Mouse (Mus musculus): ENCODE data around the gene Pfkm. TPM values are rescaled to one million over a fixed set of nuclear protein-coding genes. Genes with fewer than 3 reads are reported as not detected.

The Pfkm gene
- total and polyA plus RNA-seq, 2 experiments from 2014 or later, result 89.9 to 102 TPM

- ATAC-seq (ENCODE audit: low FRiP score) (peak; percentile 93), DNase-seq (ENCODE audit: low spot score) (peak; percentile 92)
- no peaks in the 10 kb centered on the region for H3K36me3 ChIP-seq (ENCODE audit: insufficient read depth, low read length)
- no peaks in the 10 kb centered on the region for H3K9me3 ChIP-seq (ENCODE audit: low read length)
- peaks cover 7% of the 10 kb centered on the region; the same call in 1 of the 2 replicates for H3K4me1 ChIP-seq (ENCODE audit: insufficient read depth, low read length)
- H3K9ac ChIP-seq (replicated peaks; ENCODE audit: low read length, poor library complexity, severe bottlenecking), result peak within 1 kb of the TSS; percentile 92
- H3K27me3 ChIP-seq (ENCODE audit: insufficient read depth, low read length), result no peaks in the 10 kb centered on the region
- H3K27ac ChIP-seq (ENCODE audit: low read depth, low read length), result peak within 1 kb of the TSS; percentile 96
- peak within 1 kb of the TSS; percentile 90 for H3K4me3 ChIP-seq (ENCODE audit: low read depth, low read length)
- WGBS, result under 1% methylated on average over 52 of the region's 58 CpGs
- TF ChIP-seq CTCF (IDR thresholded peaks at IDR 0.05), result no peak
- peak within 1 kb of the TSS; percentile 69 for H3K4me2 ChIP-seq (ENCODE audit: low read depth, low read length, poor library complexity, severe bottlenecking)
Measured at GRCm38 (mm10) chr15:98093121-98094011, 977 bp downstream of the Pfkm start, which contains the start of gene Senp1. Gene Senp1 (minus strand): TSS chr15:98093744.

DNA sequence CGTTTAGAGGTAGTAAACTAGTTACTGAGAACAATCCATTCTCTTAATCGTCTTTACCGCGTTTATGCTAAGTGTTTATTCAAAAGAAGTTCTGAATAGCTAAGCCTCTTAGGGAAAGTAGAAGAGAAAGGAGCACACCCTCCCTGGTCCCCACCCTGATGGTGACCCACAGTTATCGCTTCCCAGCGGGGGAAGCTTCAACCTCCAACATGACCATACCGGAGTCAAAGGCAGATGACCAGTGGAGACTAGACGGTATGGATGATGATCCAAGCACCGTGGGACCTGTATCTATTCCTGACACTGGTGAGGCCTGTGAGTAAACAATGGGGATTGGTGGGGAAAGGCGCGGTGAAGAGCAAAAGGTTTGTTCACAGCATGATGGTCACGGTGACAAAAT is 2.5 kb downstream of the Pfkm start:
- ATAC-seq (ENCODE audit: low FRiP score) (no peak), DNase-seq (ENCODE audit: low spot score) (no peak)
- Histone ChIP-seq H3K27me3 (ENCODE audit: insufficient read depth, low read length) (0 out of 2 replicates have a peak, but pooled peaks cover 2% of the 10 kb centered on the region), H3K36me3 (ENCODE audit: insufficient read depth, low read length) (no peaks in the 10 kb centered on the region), H3K9ac (replicated peaks; ENCODE audit: low read length, poor library complexity, severe bottlenecking) (no peak overlapping the region), H3K4me2 (ENCODE audit: low read depth, low read length, poor library complexity, severe bottlenecking) (no peak overlapping the region), H3K9me3 (ENCODE audit: low read length) (no peaks in the 10 kb centered on the region), H3K4me3 (ENCODE audit: low read depth, low read length) (no peak overlapping the region), H3K27ac (ENCODE audit: low read depth, low read length) (no peak overlapping the region), H3K4me1 (ENCODE audit: insufficient read depth, low read length) (peaks cover 7% of the 10 kb centered on the region; the same call in 1 of the 2 replicates)
- WGBS, result 91% methylated on average over 12 of the region's 12 CpGs
- TF ChIP-seq CTCF (IDR thresholded peaks at IDR 0.05), result no peak

- DNase-seq (ENCODE audit: low spot score), result no peak
- 49% methylated on average over 3 of the region's 3 CpGs for whole genome bisulfite sequencing
Measured at GRCm38 (mm10) chr15:98096957-98097356, 4.6 kb downstream of the Pfkm start.

DNA sequence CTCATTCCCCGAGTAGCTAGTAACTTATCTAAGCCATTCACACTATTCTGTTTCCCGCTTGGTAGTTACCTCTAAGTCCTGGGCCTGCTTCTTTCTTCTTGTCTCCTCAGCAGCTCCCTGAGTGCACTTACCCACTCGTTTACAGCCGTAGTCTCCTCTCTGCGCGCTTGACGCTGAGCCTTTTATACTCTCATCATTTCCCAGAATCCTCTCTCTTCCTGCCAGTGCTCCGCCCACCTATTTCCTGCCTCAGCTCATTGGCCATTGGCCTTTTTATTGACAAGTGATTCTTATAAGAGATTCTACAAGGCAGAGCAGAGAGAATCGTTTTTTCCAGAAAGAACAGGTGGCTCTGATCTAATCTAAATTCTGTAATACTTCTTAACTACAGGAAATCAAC is 6.1 kb downstream of the Pfkm start:
- no peak for TF ChIP-seq CTCF (IDR thresholded peaks at IDR 0.05)
- ATAC-seq (ENCODE audit: low FRiP score) (no peak), DNase-seq (ENCODE audit: low spot score) (no peak)
- Histone ChIP-seq H3K36me3 (ENCODE audit: insufficient read depth, low read length) (no peaks in the 10 kb centered on the region), H3K9ac (replicated peaks; ENCODE audit: low read length, poor library complexity, severe bottlenecking) (no peak overlapping the region), H3K27ac (ENCODE audit: low read depth, low read length) (no peak overlapping the region), H3K27me3 (ENCODE audit: insufficient read depth, low read length) (0 out of 2 replicates have a peak, but pooled peaks cover 3% of the 10 kb centered on the region), H3K4me1 (ENCODE audit: insufficient read depth, low read length) (peaks cover 4% of the 10 kb centered on the region; the same call in 1 of the 2 replicates), H3K9me3 (ENCODE audit: low read length) (no peaks in the 10 kb centered on the region), H3K4me2 (ENCODE audit: low read depth, low read length, poor library complexity, severe bottlenecking) (no peak overlapping the region), H3K4me3 (ENCODE audit: low read depth, low read length) (no peak overlapping the region)
- WGBS, result 89% methylated on average over 9 of the region's 9 CpGs

More at GRCm38 (mm10) chr15:98096957-98097356, 4.6 kb downstream of the Pfkm start:
- H3K27ac ChIP-seq (ENCODE audit: low read depth, low read length), result no peak overlapping the region
- TF ChIP-seq CTCF (IDR thresholded peaks at IDR 0.05), result peak; percentile 29; the same call in 1 of the 2 replicates
- H3K27me3 ChIP-seq (ENCODE audit: insufficient read depth, low read length), result 0 out of 2 replicates have a peak, but pooled peaks cover 3% of the 10 kb centered on the region
- H3K4me3 ChIP-seq (ENCODE audit: low read depth, low read length), result no peak overlapping the region
- no peak overlapping the region for H3K4me2 ChIP-seq (ENCODE audit: low read depth, low read length, poor library complexity, severe bottlenecking)
- H3K9ac ChIP-seq (replicated peaks; ENCODE audit: low read length, poor library complexity, severe bottlenecking), result no peak overlapping the region
- peaks cover 4% of the 10 kb centered on the region; the same call in 1 of the 2 replicates for H3K4me1 ChIP-seq (ENCODE audit: insufficient read depth, low read length)
- H3K36me3 ChIP-seq (ENCODE audit: insufficient read depth, low read length), result no peaks in the 10 kb centered on the region
- no peak for ATAC-seq (ENCODE audit: low FRiP score)
- no peaks in the 10 kb centered on the region for H3K9me3 ChIP-seq (ENCODE audit: low read length)

- no peak overlapping the region for H3K9ac ChIP-seq (replicated peaks; ENCODE audit: low read length, poor library complexity, severe bottlenecking)
- no peak for DNase-seq (ENCODE audit: low spot score)
- ATAC-seq (ENCODE audit: low FRiP score), result no peak
Measured at GRCm38 (mm10) chr15:98102401-98102800, 10.0 kb downstream of the Pfkm start.

DNA sequence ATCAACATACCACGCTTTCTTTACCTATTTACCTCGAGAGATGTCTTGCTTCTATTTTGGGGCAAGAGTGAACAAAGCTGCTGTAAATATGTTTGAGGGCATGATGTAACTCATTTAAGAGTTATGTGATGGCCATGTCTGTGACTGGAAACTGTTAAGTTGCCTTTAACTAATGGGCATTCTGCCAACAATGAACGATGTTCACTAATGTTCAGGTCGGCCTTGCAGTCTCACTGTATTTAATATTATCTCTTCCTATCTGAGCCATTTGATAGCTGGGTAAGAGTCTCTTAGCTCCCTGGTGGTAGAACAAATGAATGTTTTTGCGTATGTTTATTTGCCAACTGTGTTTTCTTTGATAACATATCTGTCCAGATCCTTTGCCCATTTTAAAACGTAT is 14.1 kb downstream of the Pfkm start:
- no peak for ATAC-seq (ENCODE audit: low FRiP score)
- Histone ChIP-seq H3K36me3 (ENCODE audit: insufficient read depth, low read length) (no peaks in the 10 kb centered on the region), H3K9me3 (ENCODE audit: low read length) (no peaks in the 10 kb centered on the region), H3K4me1 (ENCODE audit: insufficient read depth, low read length) (peaks cover 3% of the 10 kb centered on the region; the same call in 1 of the 2 replicates), H3K9ac (replicated peaks; ENCODE audit: low read length, poor library complexity, severe bottlenecking) (no peak overlapping the region), H3K27ac (ENCODE audit: low read depth, low read length) (no peak overlapping the region), H3K4me2 (ENCODE audit: low read depth, low read length, poor library complexity, severe bottlenecking) (no peak overlapping the region), H3K4me3 (ENCODE audit: low read depth, low read length) (no peak overlapping the region), H3K27me3 (ENCODE audit: insufficient read depth, low read length) (no peaks in the 10 kb centered on the region)
- WGBS, result 84% methylated on average over 6 of the region's 6 CpGs
- DNase-seq (ENCODE audit: low spot score), result no peak
- no peak for TF ChIP-seq CTCF (IDR thresholded peaks at IDR 0.05)

More at GRCm38 (mm10) chr15:98102401-98102800, 10.0 kb downstream of the Pfkm start:
- no peaks in the 10 kb centered on the region for H3K4me1 ChIP-seq (ENCODE audit: insufficient read depth, low read length)
- H3K27ac ChIP-seq (ENCODE audit: low read depth, low read length), result no peak overlapping the region
- no peak overlapping the region for H3K4me3 ChIP-seq (ENCODE audit: low read depth, low read length)
- whole genome bisulfite sequencing, result 91% methylated on average over 6 of the region's 6 CpGs
- no peaks in the 10 kb centered on the region for H3K36me3 ChIP-seq (ENCODE audit: insufficient read depth, low read length)
- H3K27me3 ChIP-seq (ENCODE audit: insufficient read depth, low read length), result 0 out of 2 replicates have a peak, but pooled peaks cover 3% of the 10 kb centered on the region
- no peak for TF ChIP-seq CTCF (IDR thresholded peaks at IDR 0.05)
- no peak overlapping the region for H3K4me2 ChIP-seq (ENCODE audit: low read depth, low read length, poor library complexity, severe bottlenecking)
- no peaks in the 10 kb centered on the region for H3K9me3 ChIP-seq (ENCODE audit: low read length)

All from midbrain, postnatal 0 days (tissue).